Mouse (Mus musculus) cerebellum, adult 2 months (tissue): ENCODE data around the gene Cldn7. TPM values are rescaled to one million over a fixed set of nuclear protein-coding genes. Genes with fewer than 3 reads are reported as not detected.

ENCODE experiments used
- DNase-seq, 2 experiments: peaks; one replicate each; pipeline ENCODE4 v3.0.0; 2021
- H3K27ac ChIP-seq: fragments of 200-500 bp; 2 replicates; pipeline ENCODE4 v1.5.1; 2012; ENCODE audit warnings: low read length, control low read depth, inconsistent platforms; ENCODE audit not compliant: insufficient read depth
- H3K27me3 ChIP-seq: fragments of 200-500 bp; 2 replicates; pipeline ENCODE4 v1.6.1; 2012; ENCODE audit warnings: inconsistent platforms, mild to moderate bottlenecking, low read length, moderate library complexity; ENCODE audit not compliant: control insufficient read depth, insufficient read depth
- H3K4me1 ChIP-seq: fragments of 200-500 bp; 2 replicates; pipeline ENCODE4 v1.6.1; 2011; ENCODE audit warnings: low read length; ENCODE audit not compliant: control insufficient read depth, insufficient read depth
- H3K4me3 ChIP-seq: fragments of 200-500 bp; replicated peaks from 2 replicates; pipeline ENCODE3; 2011; ENCODE audit warnings: mild to moderate bottlenecking, low read depth, low read length, control low read depth; ENCODE audit not compliant: insufficient read depth
- CTCF ChIP-seq: fragments of 200-500 bp; IDR thresholded peaks from 2 replicates; pipeline ENCODE4 v1.5.1; 2011; ENCODE audit warnings: low read depth, mild to moderate bottlenecking, control low read depth, low read length, moderate library complexity, borderline replicate concordance; ENCODE audit not compliant: insufficient read depth
- POLR2A ChIP-seq: fragments of 200-500 bp; IDR thresholded peaks from 2 replicates; pipeline ENCODE4 v1.6.1; 2011; ENCODE audit warnings: low read length, control low read depth, borderline replicate concordance; ENCODE audit not compliant: insufficient read depth
- WGBS: fragments of 180-500 bp; shearing (Covaris S2); methylation state at CpG from one replicate; pipeline ENCODE4 v1.1.7; 2018; 5-methylcytosine and 5-hydroxymethylcytosine counted together
- polyA plus RNA-seq: library from polyadenylated mRNA; depleted of rRNA; stranded (reverse); fragments of >200 nt; gene quantifications from 2 replicates; pipeline ENCODE4 v1.2.3, GENCODE M21; 2012; rRNA removed

The Cldn7 gene
- polyA plus RNA-seq, 1 experiment, result 0.33 TPM

DNA sequence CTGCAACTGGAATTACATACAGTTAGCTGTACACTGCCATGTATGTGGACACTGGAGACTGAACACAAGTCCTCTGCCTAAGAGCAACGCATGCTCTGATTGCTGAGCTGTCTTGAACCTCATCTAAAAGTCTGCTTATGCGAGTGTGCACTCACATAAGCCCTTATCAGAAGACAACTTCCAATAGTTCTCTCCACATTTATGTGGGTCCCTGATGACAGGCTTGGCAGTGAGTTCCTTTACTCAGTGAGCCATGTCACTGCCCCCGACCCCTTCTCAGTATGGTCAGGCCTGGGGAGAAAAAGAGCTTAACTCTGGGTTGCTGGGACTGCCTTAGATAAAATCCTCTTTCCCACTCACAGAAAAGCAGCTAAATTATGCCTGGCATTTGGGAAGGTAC is 52.1 kb downstream of the Cldn7 start, which contains the start of gene Dlg4:
Gene Dlg4, plus strand, starts transcription at position 274 of the 400 bp plus-strand sequence.
- TF ChIP-seq POLR2A (no peak), CTCF (no peak)
- DNase-seq, result no peak
- Histone ChIP-seq H3K27ac (peak within 1 kb of the TSS; percentile 99), H3K4me1 (peaks cover 9% of the 10 kb centered on the region), H3K27me3 (no peaks in the 10 kb centered on the region), H3K4me3 (peak within 1 kb of the TSS; percentile 98)
- 72% methylated on average over 3 of the region's 3 CpGs for WGBS

DNA sequence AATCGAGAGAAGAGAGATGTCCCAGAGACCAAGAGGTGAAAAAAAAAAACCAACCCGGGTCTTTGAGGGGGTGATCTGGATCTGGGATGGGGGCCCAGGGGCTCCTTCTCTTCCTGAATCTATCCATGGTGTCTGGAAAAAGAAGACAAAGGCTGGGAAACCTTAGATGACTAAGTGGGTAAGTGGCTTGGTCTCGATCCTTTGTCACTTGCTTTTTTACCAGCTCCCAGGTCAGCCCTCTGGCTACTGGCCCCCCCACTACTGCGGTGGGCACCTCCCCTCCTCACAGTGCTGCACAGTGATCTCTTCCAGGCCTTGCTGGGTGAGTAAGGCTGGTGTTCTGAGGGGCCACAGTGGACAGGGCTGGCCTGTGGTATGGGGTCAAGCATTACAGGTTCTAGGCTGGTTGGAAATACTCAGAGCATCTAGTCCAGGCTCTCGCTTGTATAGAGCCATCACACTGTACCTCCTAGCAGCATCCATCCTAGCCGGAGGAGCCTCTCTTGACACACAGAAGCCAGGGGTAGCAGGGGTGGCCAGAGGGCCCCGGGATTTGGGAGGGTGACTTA is 52.7 kb downstream of the Cldn7 start:
- Histone ChIP-seq H3K27ac (peak overlapping the region; percentile 99), H3K27me3 (no peaks in the 10 kb centered on the region), H3K4me1 (peaks cover 9% of the 10 kb centered on the region), H3K4me3 (peak overlapping the region; percentile 98)
- no peak for DNase-seq
- TF ChIP-seq POLR2A (no peak), CTCF (no peak)
- WGBS, result 36% methylated on average over 7 of the region's 7 CpGs

Other genes starting within 250 kb of the Cldn7 start
- gene Polr2a, start 206.1 kb upstream of the Cldn7 start, polyA plus RNA-seq, result 35.3 and 42.3 TPM in 2 replicates
- not detected in 2 replicates for gene Slc35g3, start 202.8 kb upstream of the Cldn7 start, polyA plus RNA-seq
- gene Zbtb4, start 198.9 kb upstream of the Cldn7 start, polyA plus RNA-seq, result 69.8 and 71.1 TPM in 2 replicates
- gene Chrnb1, start 168.8 kb upstream of the Cldn7 start, polyA plus RNA-seq, result 1.6 and 2.9 TPM in 2 replicates
- gene Fgf11, start 162.9 kb upstream of the Cldn7 start, polyA plus RNA-seq, result 47.0 and 49.4 TPM in 2 replicates
- gene Tmem102, start 159.2 kb upstream of the Cldn7 start, polyA plus RNA-seq, result 0.28 and 0.36 TPM in 2 replicates
- gene Gm39566, start 149.5 kb upstream of the Cldn7 start, polyA plus RNA-seq, result not detected in 2 replicates
- gene Spem2, start 146.3 kb upstream of the Cldn7 start, polyA plus RNA-seq, result not detected in 2 replicates
- 1.4 TPM in 2 replicates for gene Spem1, start 142.6 kb upstream of the Cldn7 start, polyA plus RNA-seq
- gene Nlgn2, start 127.0 kb upstream of the Cldn7 start, polyA plus RNA-seq, result 116 and 122 TPM in 2 replicates
- gene Tmem256, start 126.3 kb upstream of the Cldn7 start, polyA plus RNA-seq, result 200 and 210 TPM in 2 replicates
- gene Plscr3, start 118.4 kb upstream of the Cldn7 start, polyA plus RNA-seq, result 34.2 and 36.9 TPM in 2 replicates
- 0.21 and 0.39 TPM in 2 replicates for gene Tnk1, start 106.0 kb upstream of the Cldn7 start, polyA plus RNA-seq
- not detected in 2 replicates for gene Tmem95, start 86.8 kb upstream of the Cldn7 start, polyA plus RNA-seq
- gene Kctd11, start 83.4 kb upstream of the Cldn7 start, polyA plus RNA-seq, result 1.9 and 2.2 TPM in 2 replicates
- gene Acap1, start 69.2 kb upstream of the Cldn7 start, polyA plus RNA-seq, result 0.18 and 0.24 TPM in 2 replicates
- 0.36 and 0.43 TPM in 2 replicates for gene 2810408A11Rik, start 63.8 kb upstream of the Cldn7 start, polyA plus RNA-seq
- gene Neurl4, start 63.7 kb upstream of the Cldn7 start, polyA plus RNA-seq, result 119 and 128 TPM in 2 replicates
- 78.9 and 87.5 TPM in 2 replicates for gene Gps2, start 50.9 kb upstream of the Cldn7 start, polyA plus RNA-seq
- gene Eif5a, start 42.8 kb upstream of the Cldn7 start, polyA plus RNA-seq, result 514 and 533 TPM in 2 replicates
- 16.5 and 16.8 TPM in 2 replicates for gene Ybx2, start 29.0 kb upstream of the Cldn7 start, polyA plus RNA-seq
- 5.9 and 7.2 TPM in 2 replicates for gene Slc2a4, start 16.6 kb upstream of the Cldn7 start, polyA plus RNA-seq
- 93.9 and 108 TPM in 2 replicates for gene Ctdnep1, start 16.4 kb downstream of the Cldn7 start, polyA plus RNA-seq
- 106 and 109 TPM in 2 replicates for gene Elp5, start 17.7 kb downstream of the Cldn7 start, polyA plus RNA-seq
- 344 and 366 TPM in 2 replicates for gene Gabarap, start 26.4 kb downstream of the Cldn7 start, polyA plus RNA-seq
- gene Phf23, start 31.0 kb downstream of the Cldn7 start, polyA plus RNA-seq, result 41.8 and 44.4 TPM in 2 replicates
- 27.2 and 28.9 TPM in 2 replicates for gene Dvl2, start 35.8 kb downstream of the Cldn7 start, polyA plus RNA-seq
- 104 and 112 TPM in 2 replicates for gene Acadvl, start 50.6 kb downstream of the Cldn7 start, polyA plus RNA-seq
- 352 and 374 TPM in 2 replicates for gene Dlg4, start 52.2 kb downstream of the Cldn7 start, polyA plus RNA-seq
- 13.8 and 17.1 TPM in 2 replicates for gene Asgr1, start 89.3 kb downstream of the Cldn7 start, polyA plus RNA-seq
- gene Asgr2, start 127.9 kb downstream of the Cldn7 start, polyA plus RNA-seq, result 0.11 and 0.17 TPM in 2 replicates
- 2.4 and 2.5 TPM in 2 replicates for gene Mgl2, start 165.6 kb downstream of the Cldn7 start, polyA plus RNA-seq
- gene Clec10a, start 191.4 kb downstream of the Cldn7 start, polyA plus RNA-seq, result 1.2 and 1.4 TPM in 2 replicates
- gene Slc16a11, start 248.0 kb downstream of the Cldn7 start, polyA plus RNA-seq, result 209 and 244 TPM in 2 replicates